Mouse (Mus musculus) testis, adult 2 months (tissue): ENCODE measurements around the gene Krtap9-1.

Experiments
- CTCF ChIP-seq: fragments of 200-500 bp; IDR thresholded peaks from 2 replicates; pipeline ENCODE4 v1.5.1; 2012; ENCODE audit warnings: low read depth, mild to moderate bottlenecking, inconsistent platforms, low read length, moderate library complexity; ENCODE audit not compliant: control insufficient read depth, insufficient read depth, insufficient replicate concordance
- POLR2A ChIP-seq: fragments of 200-500 bp; IDR thresholded peaks from 2 replicates; pipeline ENCODE4 v1.6.1; 2012; ENCODE audit warnings: low read depth, mild to moderate bottlenecking, inconsistent platforms, low read length, moderate library complexity; ENCODE audit not compliant: control insufficient read depth

GRCm38 (mm10) chr11:99914451-99914850 lies 41.3 kb downstream of the Krtap9-1 start, which contains the start of gene Gm11565:
- TF ChIP-seq CTCF (no peak), POLR2A (no peak)
